Mouse (Mus musculus) mouse embryonic stem cell (cell line): ENCODE data around the gene Als2.

Experiments
- in situ Hi-C, 2 experiments: fragments of 300-500 bp; cut with MboI; formaldehyde crosslinking; loops; 1 replicate in 1 of 2; 3 replicates in 1 of 2; pipeline ENCODE4 v1.14.3; 2019 to 2020; ENCODE audit warnings: low sequenced_read_pairs in 2 of 2, low pct_unique_long_range_greater_than_20kb in 1 of 2, mixed read lengths in 1 of 2; ENCODE audit not compliant: unreplicated experiment in 1 of 2

Gene Als2

DNA sequence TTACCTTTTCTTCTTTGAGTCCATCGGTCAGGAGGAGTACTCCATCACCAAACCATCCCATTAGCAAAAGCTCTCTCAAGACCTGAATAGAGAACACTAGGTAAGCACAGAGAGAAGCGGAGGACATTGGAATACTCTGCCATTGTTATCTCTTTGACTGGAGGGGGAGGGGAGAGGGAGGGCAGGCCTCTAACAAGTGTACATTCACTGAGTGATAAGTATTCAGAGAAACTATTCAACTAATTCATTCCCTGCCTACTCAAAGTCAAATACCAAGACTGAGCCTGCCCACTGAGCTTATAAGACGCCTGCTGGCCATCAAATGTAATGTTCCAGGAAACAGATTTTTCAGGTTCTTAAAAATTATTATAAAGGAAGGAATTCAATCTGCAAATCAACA is 16.7 kb downstream of the Als2 start:
- in situ Hi-C loops = no loop called here

DNA sequence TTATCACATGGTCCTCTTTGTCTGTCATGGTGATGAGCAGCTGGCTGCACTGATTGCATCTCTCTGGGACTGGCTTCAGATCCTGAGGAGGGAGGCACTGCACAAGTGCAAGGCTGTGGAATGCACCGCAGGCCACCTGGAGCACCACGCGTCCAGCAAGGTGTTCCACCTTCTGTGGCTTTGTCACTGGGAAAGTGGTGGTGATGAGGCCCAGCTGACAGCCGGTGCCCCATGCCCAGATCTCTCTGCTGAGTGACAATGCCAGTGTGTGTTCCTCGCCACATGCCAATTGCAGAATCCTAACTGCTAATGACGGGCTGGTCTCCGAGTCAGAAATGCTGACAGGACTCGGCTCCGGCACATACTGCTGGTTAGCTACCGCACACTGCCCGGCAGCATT is 21.6 kb downstream of the Als2 start:
- in situ Hi-C loops = no loop called here

DNA sequence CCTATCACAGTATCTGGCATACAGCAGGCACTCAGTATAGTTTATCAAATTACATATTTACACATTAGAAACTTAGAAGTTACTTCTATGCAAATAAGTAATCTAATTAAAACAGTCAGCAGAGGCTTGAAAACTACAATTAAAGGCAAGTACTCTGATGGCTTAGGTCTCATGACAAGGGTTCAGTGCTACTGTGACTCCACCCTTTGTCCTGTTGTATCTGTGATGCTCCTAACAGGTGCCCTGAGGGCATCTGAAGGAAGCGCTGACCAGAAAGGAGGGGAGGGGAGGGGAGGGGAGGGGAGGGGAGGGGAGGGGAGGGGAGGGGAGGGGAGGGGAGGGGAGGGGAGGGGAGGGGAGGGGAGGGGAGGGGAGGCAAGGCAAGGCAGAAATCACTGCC is 24.1 kb downstream of the Als2 start:
- in situ Hi-C loops = no loop called here

DNA sequence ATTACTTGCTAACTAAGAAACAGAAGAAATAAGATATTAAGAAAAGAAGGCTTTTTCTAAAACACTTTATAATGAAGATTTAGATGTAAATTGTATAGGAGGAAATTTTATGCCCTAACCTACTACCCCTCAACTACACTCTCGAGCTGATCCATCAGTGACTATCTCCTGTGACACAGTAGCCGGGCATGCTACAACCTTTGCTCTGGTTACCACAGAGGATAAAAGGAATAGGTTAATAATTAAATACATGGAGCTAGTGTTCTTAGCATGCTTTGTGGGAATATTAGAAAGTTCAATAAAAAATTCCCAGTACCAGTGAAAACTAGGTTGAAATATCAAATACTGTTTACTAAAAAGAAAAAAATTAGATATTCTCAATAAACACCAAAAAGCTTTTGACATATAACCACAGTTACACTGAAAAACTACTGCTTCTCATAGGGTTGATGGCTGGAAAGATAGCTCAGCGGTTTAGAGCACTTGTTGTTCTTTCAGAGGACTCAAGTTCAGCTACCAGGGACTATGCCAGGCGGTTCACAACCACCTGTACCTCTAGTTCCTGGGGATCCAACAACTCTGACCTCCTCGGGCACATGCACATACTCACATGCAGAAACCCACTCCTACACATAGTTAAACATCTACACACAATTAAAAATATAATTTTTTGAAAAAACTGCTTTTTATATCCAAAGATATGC is 24.8 kb downstream of the Als2 start:
- in situ Hi-C loops = no loop called here

DNA sequence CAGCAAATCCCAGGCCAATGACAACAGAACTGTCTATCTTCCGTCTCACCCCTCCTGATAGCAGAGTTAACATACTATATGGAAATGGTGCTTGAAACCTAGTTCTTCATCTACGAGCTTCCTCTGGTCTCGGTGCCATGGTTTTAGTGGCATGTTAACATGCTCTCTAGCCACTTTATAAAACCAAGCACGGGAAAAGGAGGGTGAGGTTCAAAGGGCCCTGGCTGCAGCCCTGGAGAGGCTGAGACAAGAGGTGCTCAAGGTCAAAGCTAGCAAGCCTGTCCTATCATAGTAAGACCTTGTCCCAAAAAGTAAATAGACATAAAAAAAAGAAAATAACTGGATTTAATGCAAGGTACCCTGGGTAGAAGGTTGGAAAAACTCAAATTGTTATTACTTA is 25.4 kb downstream of the Als2 start:
- in situ Hi-C loops = no loop called here

DNA sequence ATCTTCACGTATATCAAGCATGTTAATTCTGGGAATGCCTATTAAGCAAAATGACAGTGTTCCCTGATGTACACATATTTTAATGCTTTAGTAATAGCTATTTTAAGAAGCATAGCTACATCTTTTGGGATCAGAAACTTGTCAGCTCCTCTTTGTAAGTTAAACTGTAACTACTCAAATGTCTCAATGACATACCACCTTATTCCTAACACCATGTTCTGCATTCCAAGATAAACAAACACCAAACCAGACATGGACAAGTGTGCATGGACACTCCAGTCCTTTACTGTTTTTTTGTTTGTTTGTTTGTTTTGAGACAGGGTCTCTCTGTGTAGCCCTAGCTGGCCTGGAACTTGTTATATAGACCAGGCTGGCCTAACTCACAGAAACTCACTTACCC is 28.7 kb downstream of the Als2 start:
- in situ Hi-C loops = no loop called here

DNA sequence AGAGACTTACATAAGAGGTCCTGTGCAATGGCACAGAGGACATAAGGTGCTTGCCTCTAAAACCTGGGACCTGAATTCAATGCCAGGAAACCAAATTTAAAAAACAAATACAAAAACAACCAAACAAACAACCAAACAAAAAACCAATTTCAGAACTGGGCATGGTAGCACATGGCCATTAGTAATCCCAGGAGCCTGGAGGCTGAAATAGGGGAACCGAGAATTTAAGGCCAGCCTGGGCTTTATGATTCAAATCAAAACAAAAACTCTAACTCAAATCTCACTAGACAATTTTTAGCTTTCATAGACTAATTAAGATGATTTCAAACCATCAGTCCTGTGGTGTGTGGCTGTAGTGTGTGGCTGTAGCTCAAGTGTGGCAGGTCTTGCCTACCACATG is 32.5 kb downstream of the Als2 start:
- in situ Hi-C loops = no loop called here

DNA sequence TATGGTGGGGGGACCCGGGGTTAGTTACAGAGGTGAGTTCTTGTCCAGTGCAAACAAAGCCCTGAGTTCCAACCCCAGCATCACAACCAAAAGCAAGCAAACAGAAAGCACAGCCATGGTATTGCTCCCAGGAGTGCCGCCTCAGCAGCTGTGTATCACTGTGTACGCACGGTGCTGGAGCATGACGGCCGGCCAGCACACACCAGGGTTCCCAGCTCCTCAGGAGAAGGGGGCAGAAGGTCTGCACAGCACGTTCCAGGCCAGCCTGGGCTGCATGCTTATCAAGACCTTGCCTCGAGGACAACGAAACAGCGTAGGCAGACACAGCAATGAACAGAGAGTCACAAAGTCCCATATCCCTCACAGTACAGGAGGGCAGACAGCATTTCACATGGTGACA is 34.7 kb downstream of the Als2 start:
- in situ Hi-C loops = no loop called here

DNA sequence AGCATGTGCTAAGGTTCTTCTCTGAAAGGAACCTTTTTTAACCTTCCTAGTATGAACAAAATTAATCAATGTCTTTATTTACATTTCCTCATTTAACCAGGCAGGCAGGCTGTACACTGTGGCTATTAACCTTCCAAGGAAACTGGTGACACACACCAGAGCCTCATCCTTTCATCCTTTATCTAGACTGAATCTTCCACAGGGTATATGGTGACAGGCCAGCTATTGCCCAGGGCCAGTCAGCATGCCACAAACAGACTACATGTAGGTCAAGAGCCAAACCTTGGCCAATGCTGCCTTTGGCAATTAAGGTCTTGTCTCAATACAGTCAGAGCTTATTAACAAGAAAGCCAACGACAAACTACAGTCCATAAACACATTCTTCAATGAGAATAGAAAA is 35.5 kb downstream of the Als2 start:
- in situ Hi-C loops = no loop called here

DNA sequence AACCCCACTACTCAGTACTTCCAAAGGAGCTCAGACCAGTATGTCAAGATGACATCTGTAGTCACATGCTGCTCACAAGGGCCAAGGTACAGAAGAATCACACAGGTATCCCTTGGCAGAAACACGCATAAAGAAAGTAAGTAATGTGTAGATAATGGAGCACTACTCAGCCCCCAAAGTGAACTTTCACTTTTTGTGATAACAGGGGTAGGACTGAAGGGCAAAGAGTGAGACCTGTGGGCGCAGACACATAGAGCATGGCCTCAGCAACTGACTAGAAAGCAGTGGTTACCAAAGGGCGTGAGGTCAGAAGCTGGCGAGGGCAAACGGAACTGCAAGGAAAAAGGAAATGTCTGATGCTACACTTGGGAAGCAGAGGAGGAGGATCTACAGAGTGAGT is 36.1 kb downstream of the Als2 start:
- in situ Hi-C loops = no loop called here

DNA sequence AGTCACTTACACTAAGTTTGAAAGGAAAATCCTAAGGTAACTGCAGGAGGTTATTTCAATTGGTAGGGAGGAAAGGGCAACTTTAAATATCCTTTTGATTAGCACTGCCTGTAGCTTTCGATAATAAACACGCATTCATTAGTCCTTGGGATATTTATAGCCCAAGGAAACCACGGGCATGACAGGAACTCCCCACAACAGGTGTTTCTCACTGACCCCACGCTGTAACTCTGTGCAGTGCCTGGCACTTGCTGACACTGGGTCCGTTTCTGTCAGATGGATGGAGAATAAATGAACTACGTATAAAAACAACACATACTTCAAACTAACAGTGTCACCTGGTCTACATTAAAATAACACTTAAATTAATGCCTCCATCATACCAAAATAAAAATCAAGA is 42.1 kb downstream of the Als2 start:
- in situ Hi-C loops = no loop called here

DNA sequence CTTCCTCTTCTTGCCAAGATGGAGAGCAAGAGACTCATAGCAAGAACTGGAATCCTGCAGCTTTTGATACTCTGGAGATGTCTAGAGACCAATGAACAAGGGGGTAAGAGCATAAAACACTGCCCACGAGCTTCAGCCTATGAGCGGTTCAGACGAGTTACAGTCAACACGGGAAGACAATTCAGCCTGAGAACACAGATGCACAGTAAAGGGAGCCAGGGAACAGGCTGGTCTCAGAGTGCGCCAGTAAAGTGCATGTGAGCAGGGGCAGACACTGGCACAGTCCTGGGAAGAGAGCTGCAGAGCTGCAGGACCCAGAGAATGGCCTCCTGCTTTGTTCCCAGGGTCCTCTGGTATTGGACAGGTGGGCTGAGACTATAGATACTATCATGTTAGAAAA is 49.2 kb downstream of the Als2 start:
- in situ Hi-C loops = no loop called here

DNA sequence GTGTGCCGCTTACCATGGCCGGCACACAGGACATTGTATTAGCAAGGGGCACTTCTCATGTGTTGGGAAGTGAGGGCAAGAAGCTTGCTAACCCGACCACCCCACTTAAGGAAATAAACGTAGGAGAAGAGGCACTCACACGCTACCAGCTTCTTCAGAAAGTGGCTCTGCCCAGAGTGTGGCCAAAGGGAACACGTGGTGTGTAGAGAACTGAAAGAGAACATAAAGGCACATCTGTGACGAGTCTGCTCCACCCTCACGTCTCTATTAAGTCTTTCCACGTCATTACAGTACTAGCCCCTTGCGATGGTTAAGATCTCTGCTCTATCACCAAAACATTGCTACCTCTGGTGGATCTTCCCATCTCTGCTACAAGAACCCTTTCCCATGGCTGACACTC is 50.7 kb downstream of the Als2 start:
- in situ Hi-C loops = no loop called here

DNA sequence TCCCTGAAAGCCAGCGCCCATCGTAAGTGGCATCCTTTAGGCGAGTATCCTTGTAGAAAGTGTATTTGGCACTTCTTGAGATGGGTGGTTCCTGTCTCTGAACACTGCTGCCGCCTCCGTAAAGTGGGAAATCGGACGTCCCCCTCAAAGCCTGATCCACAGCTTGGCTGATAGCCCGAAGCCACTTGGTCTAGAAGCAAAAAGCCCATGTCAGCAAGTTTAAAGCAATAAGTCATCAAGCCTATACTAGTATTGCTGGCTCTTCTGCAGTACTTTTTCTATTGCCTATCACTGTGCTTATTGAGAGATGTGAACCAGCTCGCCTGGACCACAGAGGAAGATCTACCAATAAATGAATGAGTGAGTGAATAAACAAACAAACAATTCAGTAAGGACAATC is 51.6 kb downstream of the Als2 start:
- in situ Hi-C loops = no loop called here

DNA sequence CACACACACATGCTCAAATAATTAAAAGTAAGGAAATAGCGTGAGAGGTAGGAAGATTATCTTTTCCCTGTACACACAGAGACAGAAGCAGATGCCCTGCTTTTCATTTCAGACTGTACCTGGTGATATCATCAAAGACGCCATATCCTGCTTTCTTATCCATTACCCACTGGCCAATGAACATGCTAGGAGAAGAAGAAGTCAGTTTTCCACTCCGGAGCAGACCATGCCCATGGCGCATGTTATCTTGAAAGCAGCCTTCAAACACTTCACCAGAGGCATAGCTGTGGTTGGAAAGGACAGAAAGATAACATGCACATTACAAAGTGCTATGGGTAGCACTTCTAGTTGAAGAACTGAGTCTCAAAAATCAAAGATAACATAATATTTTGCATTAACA is 54.0 kb downstream of the Als2 start:
- in situ Hi-C loops = no loop called here

DNA sequence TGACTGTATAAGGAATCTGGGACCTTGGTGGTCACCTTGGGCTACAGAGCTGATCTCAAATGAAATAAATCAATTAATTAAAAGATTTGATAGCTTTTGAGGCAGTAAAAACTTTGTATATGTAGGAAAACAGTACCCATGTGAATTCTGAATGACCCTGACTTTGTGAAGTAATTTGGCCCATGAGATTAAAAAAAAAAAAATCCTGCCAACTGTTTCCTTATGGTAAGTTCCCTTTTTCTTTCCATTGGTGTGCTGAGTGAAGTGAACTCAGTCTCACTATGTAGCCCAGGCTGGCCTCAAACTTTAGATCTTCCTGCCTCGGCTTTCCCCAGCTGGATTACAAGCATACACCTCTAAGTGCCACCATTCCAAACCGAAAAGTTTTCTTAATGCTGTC is 54.7 kb downstream of the Als2 start:
- in situ Hi-C loops = no loop called here

DNA sequence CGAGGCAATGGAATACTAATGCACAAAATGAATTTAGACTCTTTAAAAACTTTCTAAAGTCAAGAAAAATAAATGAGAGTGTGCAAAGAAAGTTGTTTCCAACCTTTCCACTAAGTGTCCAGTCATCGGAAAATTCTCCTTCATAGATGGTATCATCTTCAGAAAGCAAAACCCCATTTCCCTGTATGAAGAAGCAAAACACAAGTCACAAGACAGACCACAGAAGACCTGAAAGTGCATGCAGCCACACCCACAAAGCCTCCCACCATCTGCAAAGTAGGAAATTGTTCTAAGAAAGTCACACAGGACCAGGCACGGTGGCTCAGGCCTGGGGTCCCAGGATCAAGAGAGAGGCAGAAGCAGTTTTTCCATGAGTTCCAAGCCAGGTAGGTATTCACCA is 57.0 kb downstream of the Als2 start:
- in situ Hi-C loops = no loop called here

DNA sequence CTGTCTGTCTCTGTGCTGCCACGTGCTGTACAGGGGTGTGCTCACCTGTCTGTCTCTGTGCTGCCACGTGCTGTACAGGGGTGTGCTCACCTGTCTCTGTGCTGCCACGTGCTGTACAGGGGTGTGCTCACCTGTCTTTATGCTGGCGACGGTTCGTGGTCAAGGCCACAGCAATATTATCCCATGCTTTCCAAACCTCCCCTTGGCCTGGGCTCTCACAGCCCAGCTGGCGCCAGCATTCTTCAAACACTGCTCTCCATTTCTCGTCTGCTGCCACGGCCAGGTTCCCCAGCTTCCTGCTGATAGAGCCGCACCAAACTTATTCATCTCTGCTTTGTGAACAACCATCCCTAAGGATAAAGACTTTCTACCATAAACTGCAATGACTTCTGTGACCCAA is 58.6 kb downstream of the Als2 start:
- in situ Hi-C loops = no loop called here

DNA sequence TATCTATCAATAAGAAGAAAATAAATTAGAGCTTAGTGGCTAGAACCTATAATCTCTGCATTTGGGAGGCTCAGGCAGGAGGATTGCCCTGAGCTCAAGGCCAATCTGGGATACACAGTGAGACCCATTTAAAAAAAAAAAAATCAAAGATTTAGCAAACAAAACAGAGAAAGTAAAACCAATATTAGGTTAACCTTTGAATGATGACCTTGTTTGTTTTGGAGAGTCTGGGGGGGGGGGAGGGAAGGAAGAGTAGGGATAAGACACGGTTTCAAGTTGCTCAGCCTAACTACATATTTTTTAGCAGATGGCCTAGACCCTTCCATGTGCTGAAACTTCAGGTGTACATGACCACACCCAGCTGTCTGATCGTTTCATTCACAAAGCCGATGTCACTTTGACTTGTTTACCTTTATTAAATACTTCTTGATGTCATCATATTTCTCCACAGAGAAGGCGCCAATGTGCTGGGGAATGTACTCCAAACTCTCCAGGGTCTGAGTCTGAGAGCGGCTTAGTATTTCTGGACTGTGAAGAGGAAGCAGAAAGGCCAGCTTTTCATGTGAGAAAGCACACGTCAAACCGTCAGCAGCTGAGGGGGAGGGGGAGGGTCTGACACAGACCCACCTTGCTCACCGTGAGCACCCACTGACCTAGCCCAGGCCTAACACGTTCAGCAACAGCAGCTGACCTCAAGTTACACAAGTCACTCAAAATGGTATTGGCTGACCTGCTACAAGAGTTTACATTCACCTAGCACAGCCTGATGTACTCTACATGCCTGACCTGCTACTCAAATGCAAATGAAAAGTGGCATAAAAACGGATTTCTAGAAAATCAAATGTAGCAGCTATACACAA is 62.3 kb downstream of the Als2 start:
- in situ Hi-C loops = no loop called here

DNA sequence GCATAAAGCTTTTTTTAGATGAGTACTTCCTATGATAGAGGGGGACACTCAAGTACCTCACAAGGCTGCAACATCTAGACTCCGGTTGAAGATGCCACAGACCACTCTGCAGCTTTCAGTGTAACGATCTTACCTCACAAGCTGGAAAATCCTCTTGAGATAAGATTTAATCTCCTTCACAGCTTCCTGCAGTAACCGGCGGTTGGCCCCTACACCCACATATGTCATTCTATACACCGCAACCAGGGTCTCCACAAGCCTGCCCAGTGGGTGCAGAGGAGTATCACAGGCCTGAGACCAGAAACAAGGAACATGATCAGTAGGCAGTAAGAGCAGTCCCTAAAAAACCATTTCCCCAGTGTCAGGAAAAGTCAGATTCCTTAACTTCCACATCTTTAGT is 64.0 kb downstream of the Als2 start:
- in situ Hi-C loops = no loop called here
